Mouse (Mus musculus) cerebellum, adult 11 months (tissue): ENCODE measurements around the gene Gm3453.
"Not testable (repeated sequence)": the region's sequence is repeated elsewhere in the genome, so short reads cannot be mapped to it uniquely, and the experiment has no call there.

Source experiments
- DNase-seq: peaks from one replicate; pipeline ENCODE4 v3.0.0; 2022

The Gm3453 gene

DNA sequence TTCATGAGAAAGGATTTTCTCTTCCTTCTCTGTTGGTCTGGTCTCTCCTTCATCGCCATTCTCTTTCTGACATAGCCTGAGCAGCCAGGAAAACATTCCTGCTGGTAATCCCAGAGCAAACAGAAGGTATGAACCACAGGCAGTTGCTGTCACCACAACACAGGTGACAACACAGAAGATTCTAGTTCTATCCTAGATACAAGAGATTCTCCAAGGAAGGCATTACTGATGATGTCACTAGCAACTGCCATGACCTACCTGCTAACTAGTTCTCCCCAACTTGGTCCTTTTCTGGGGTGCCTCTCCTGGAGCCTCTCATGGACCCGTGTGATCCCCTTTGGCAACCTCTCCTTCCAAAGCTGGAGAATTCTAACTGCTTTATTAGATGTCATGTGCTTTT is at the start of gene Gm3453:
Gene Gm3453 (minus strand): TSS at position 101 of the 400 bp plus-strand sequence.
- not testable (repeated sequence) for DNase-seq

DNA sequence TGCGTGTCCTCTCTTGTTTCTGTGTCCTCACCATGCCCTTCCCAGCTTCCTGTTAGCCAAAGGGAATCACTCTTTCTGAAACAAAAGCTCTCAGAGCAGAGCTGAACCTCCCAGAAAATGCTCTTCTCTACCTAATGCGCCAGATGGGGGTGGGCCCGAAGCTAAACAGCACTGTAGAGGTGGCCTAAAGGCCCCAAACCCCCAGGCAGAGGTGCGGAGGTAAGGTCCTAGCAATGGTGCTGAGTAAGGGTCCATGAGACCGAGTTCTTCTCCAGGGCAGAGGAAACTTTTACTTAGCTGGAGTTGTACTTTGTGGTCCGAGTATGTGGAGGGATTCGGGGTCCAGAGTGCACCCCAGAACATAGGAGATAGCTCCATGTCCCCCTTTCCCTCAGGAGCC is 8.2 kb upstream of the Gm3453 start:
- peak; percentile 1 for DNase-seq

DNA sequence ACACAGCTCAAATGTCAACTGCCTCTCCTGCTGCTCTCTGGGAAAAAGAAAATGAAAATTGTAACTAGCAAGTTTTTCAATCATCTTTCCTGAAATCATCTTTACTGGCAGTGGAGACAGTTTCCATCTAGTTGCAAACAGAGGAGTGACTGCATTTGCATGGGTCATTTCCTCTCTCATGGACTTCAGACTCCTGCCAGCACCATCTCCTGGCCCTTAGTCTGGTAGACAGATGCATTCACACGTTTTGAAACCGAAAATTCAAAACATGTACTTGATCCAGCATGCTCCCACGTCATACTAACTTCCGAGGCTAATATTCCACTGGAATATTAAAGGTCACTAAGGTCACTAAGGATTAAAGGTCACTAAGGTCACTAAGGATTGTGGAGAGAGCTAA is 16.5 kb downstream of the Gm3453 start:
- DNase-seq = not testable (repeated sequence)

DNA sequence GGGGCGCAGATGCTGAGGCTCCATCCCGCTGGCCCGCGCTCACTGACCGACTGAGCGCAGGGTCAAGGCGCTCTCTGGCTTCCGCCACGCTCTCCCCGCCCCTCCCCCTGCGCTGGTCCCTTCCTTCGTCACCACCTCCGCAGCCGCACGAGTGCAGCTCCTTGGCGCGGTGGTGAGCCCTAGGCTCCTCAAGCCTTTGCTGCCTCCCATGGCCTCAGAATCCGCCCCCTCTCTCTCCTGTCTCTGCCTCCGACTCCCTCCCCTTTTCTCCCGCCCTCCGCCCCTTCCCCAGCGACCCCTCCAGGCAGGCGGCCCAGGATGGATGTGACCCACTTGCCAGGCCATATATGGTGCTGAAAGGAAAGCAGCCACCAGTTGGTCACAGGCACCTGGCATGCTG is 17.3 kb downstream of the Gm3453 start, which contains the start of gene Gm3248:
Gene Gm3248 (minus strand): TSS at position 111 of the 400 bp plus-strand sequence.
- peak; percentile 7 for DNase-seq

DNA sequence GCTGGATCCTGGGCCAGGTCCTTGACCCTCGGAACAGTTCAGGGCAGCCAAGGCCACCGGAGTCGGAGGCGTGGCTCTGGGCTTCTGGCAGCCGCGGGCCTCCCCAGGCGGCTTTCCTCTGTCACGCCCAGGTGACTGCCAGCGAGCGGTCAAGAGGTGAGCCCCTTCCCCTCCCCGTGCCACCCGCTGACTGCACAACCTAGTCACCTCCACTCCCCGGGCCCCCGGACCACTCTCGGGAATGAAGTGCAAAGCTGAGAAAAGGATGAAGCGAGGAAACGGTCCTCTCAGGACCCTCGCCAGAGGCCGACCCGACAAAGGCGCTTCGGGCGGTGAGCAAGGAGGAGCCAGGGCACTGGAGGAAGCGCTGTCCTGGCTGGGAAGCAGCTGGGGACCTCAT is 17.8 kb downstream of the Gm3453 start:
- DNase-seq = not testable (repeated sequence)

DNA sequence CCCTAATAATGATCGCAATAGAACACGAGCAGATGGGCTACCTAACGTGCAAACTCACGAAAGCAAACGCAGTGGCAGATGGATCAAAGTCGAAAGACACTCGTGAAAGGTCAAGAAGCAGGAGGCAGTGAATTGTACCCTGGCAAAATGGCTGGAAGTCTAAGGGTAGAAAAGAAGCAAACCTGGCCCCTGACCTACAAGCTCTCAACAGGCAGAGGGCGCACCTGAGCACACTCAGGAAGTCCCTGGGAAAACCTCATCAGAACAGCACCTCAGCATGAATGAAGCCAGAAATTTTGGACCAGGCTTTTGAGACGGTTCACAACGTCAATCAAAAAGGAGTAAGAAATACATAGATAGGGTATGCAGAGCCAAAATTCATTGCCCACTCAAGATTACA is 18.5 kb downstream of the Gm3453 start:
- peak; percentile 11 for DNase-seq

DNA sequence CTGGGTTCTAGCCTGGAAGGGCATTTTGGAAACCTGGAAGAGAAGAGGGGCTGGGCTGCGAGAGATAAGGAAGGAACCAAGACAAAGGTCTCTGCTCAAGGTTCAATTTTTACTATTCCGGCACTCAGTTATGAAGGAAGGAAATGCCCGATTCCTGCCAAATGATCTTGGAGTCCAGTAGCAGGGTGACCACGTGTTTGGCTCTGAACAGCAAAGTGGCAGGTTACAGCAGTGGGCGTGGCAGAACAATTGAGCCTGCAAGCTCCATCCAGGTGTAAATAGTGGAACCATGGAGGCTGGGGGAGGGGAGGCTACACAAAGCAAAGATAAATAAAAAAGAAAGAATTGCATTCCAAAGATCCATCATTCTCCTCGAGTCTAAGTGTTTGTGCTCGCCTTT is 55.7 kb downstream of the Gm3453 start:
- not testable (repeated sequence) for DNase-seq
